Comparison of ENCODE assay signal across 12 mouse cellular contexts in genomic region chr4:72204420-72205045, GRCm38 (mm10). TPM values are rescaled to one million over a fixed set of nuclear protein-coding genes. Genes with fewer than 3 reads are reported as not detected.
DNase-seq lines count a peak whose midpoint lies in the region; ATAC-seq lines count a peak whose summit lies in the region.
"Had no signal": no experiment of that assay in that cellular context is flagged by ENCODE, and none has a peak within 500 bp of the region (broad histone marks: within the 10 kb centered on the region; RNA-seq: fewer than 3 reads in every experiment).

No protein-coding gene starts in this region.

- H3K4me3 ChIP-seq in kidney, embryonic 14.5 days (ENCODE audit: low read length) = peak overlapping the region; percentile 4; the same call in 1 of the 2 replicates
- H3K4me3 ChIP-seq in forebrain, embryonic 16.5 days (replicated peaks; ENCODE audit: low read length) = no peak overlapping the region
- peak overlapping the region; percentile 20 for H3K4me3 ChIP-seq in midbrain, embryonic 10.5 days
- H3K4me3 ChIP-seq: neural tube, embryonic 12.5 days had no signal

- peaks cover 8% of the 10 kb centered on the region; the same call in 1 of the 2 replicates for H3K4me1 ChIP-seq in kidney, embryonic 14.5 days (ENCODE audit: control insufficient read depth, insufficient read depth, low read length)
- peaks cover 9% of the 10 kb centered on the region for H3K4me1 ChIP-seq in forebrain, embryonic 16.5 days (replicated peaks; ENCODE audit: control insufficient read depth, insufficient read depth, low read length)
- H3K4me1 ChIP-seq in midbrain, embryonic 10.5 days = peaks cover 45% of the 10 kb centered on the region
- H3K4me1 ChIP-seq: neural tube, embryonic 12.5 days had no signal

- ATAC-seq in kidney, embryonic 14.5 days (ENCODE audit: low FRiP score, low TSS enrichment) = no peak
- ATAC-seq in forebrain, embryonic 16.5 days = no peak

- intact Hi-C loops in gastrocnemius, postnatal 36 days (cut with DNase I) = no loop called here

- H3K27ac ChIP-seq in kidney, embryonic 14.5 days (ENCODE audit: low read depth, low read length) = no peak overlapping the region
- no peak overlapping the region for H3K27ac ChIP-seq in forebrain, embryonic 16.5 days (ENCODE audit: low read length)
- H3K27ac ChIP-seq in midbrain, embryonic 10.5 days (replicated peaks) = no peak overlapping the region
- H3K27ac ChIP-seq: liver, embryonic 14.5 days; neural tube, embryonic 12.5 days had no signal

- H3K36me3 ChIP-seq in kidney, embryonic 14.5 days (ENCODE audit: control insufficient read depth, insufficient read depth, low read length) = no peaks in the 10 kb centered on the region
- no peaks in the 10 kb centered on the region for H3K36me3 ChIP-seq in forebrain, embryonic 16.5 days (ENCODE audit: control insufficient read depth, insufficient read depth)
- no peaks in the 10 kb centered on the region for H3K36me3 ChIP-seq in midbrain, embryonic 10.5 days
- H3K36me3 ChIP-seq: neural tube, embryonic 12.5 days had no signal

- H3K4me2 ChIP-seq in kidney, embryonic 14.5 days (replicated peaks; ENCODE audit: low read depth, low read length) = peak overlapping the region; percentile 52; the same call in 1 of the 2 replicates
- peak overlapping the region; percentile 39 for H3K4me2 ChIP-seq in forebrain, embryonic 16.5 days (ENCODE audit: low read length)
- H3K4me2 ChIP-seq: neural tube, embryonic 12.5 days had no signal

- no peak overlapping the region for H3K9ac ChIP-seq in kidney, embryonic 14.5 days (ENCODE audit: low read depth, low read length)
- H3K9ac ChIP-seq in forebrain, embryonic 16.5 days (replicated peaks; ENCODE audit: low read depth, low read length) = no peak overlapping the region
- H3K9ac ChIP-seq: liver, embryonic 14.5 days; neural tube, embryonic 12.5 days had no signal

- H3K9me3 ChIP-seq in kidney, embryonic 14.5 days (ENCODE audit: control insufficient read depth, low read length) = no peaks in the 10 kb centered on the region
- no peaks in the 10 kb centered on the region for H3K9me3 ChIP-seq in forebrain, embryonic 16.5 days (ENCODE audit: control insufficient read depth, low read length)
- H3K9me3 ChIP-seq in midbrain, embryonic 10.5 days (replicated peaks) = no peaks in the 10 kb centered on the region
- H3K9me3 ChIP-seq: neural tube, embryonic 12.5 days had no signal

- WGBS in kidney, embryonic 14.5 days = 48% methylated on average over 6 of the region's 6 CpGs
- WGBS in forebrain, embryonic 16.5 days = 8% methylated on average over 6 of the region's 6 CpGs
- 30% methylated on average over 6 of the region's 6 CpGs for WGBS in midbrain, embryonic 10.5 days

- no peak for DNase-seq in kidney, postnatal 25 days
- DNase-seq in embryo, embryonic 10.5 days (ENCODE audit: low spot score) = peak; percentile 70
- no peak for DNase-seq in midbrain, embryonic 10.5 days (ENCODE audit: low spot score)
- no peak for DNase-seq in gastrocnemius, postnatal 36 days
- DNase-seq in thymus, adult 18-20 months = no peak
- DNase-seq in cerebellum, adult 9-10 months = no peak
- DNase-seq: heart, adult 11 months; kidney, postnatal 14 days had no signal

- H3K27me3 ChIP-seq in kidney, embryonic 14.5 days (ENCODE audit: control insufficient read depth, insufficient read depth, low read length) = no peaks in the 10 kb centered on the region
- H3K27me3 ChIP-seq in forebrain, embryonic 16.5 days (replicated peaks; ENCODE audit: control insufficient read depth, insufficient read depth, low read length) = peaks cover 9% of the 10 kb centered on the region
- peaks cover 67% of the 10 kb centered on the region for H3K27me3 ChIP-seq in midbrain, embryonic 10.5 days (ENCODE audit: low read depth, poor library complexity, severe bottlenecking)
- H3K27me3 ChIP-seq: neural tube, embryonic 12.5 days had no signal

RNA-seq across cellular contexts. Expression of gene Tle1, which starts 3.8 kb away (rescaled TPM):
- polyA plus RNA-seq in kidney, embryonic 14.5 days (2014; fragmentation: Nextera tagmentation; extraction: Ambion mirVana) = 30.3 and 39.4 TPM in 2 replicates
- polyA plus RNA-seq in forebrain, embryonic 16.5 days (2015; fragmentation: Nextera tagmentation; extraction: Ambion mirVana) = 32.0 and 33.4 TPM in 2 replicates
- 27.2 and 30.6 TPM in 2 replicates for polyA plus RNA-seq in midbrain, embryonic 10.5 days (2016; fragmentation: Nextera tagmentation; extraction: Ambion mirVana)
- 10 to 100 TPM; 15.0 to 17.9 TPM for total RNA-seq in gastrocnemius, postnatal 36 days (2021)
